Mouse (Mus musculus) liver, embryonic 11.5 days (tissue): ENCODE results near the gene Tef. TPM values are rescaled to one million over a fixed set of nuclear protein-coding genes. Genes with fewer than 3 reads are reported as not detected.

ENCODE experiments used
- ATAC-seq: fragments of 200-750 bp; cut with Nextera tagmentation; replicated peaks from 2 replicates; pipeline ENCODE4 v1.8.0; 2017; ENCODE audit warnings: moderate number of reproducible peaks, mild to moderate bottlenecking, moderate TSS enrichment, moderate library complexity; ENCODE audit not compliant: low FRiP score
- DNase-seq: peaks from one replicate; pipeline ENCODE4 v3.0.0-alpha.2; 2017; ENCODE audit warnings: low spot score
- H3K27ac ChIP-seq: fragments of 300-500 bp; sonication (generic); 2 replicates; pipeline ENCODE4 v1.5.1; 2014; ENCODE audit warnings: mild to moderate bottlenecking, low read depth, low read length, control low read depth
- H3K27me3 ChIP-seq: fragments of 300-500 bp; sonication (generic); replicated peaks from 2 replicates; pipeline ENCODE4 v1.6.1; 2014; ENCODE audit warnings: low read length, mixed read lengths; ENCODE audit not compliant: control insufficient read depth, insufficient read depth
- H3K36me3 ChIP-seq: fragments of 300-500 bp; sonication (generic); 2 replicates; pipeline ENCODE4 v1.6.1; 2014; ENCODE audit warnings: mild to moderate bottlenecking, low read length, moderate library complexity, mixed read lengths; ENCODE audit not compliant: control insufficient read depth, insufficient read depth
- H3K4me1 ChIP-seq: fragments of 300-500 bp; sonication (generic); replicated peaks from 2 replicates; pipeline ENCODE4 v1.6.1; 2014; ENCODE audit warnings: low read length, mixed read lengths; ENCODE audit not compliant: control insufficient read depth, insufficient read depth
- H3K4me2 ChIP-seq: fragments of 300-500 bp; sonication (generic); 2 replicates; pipeline ENCODE4 v1.6.1; 2014; ENCODE audit warnings: mild to moderate bottlenecking, control low read depth, moderate library complexity
- H3K4me3 ChIP-seq: fragments of 300-500 bp; sonication (generic); 2 replicates; pipeline ENCODE4 v1.5.1; 2014; ENCODE audit warnings: low read depth, low read length, control low read depth
- H3K9ac ChIP-seq: fragments of 300-500 bp; sonication (generic); 2 replicates; pipeline ENCODE4 v1.6.1; 2014; ENCODE audit warnings: low read depth, low read length, control low read depth
- H3K9me3 ChIP-seq: fragments of 300-500 bp; sonication (generic); 2 replicates; pipeline ENCODE4 v1.6.1; 2016; ENCODE audit warnings: low read length, inconsistent platforms, mixed read lengths; ENCODE audit not compliant: control insufficient read depth
- WGBS: fragments of 180-500 bp; shearing (Covaris S2); extraction: QIAGEN DNeasy Blood & Tissue Kit; methylation state at CpG from one replicate; pipeline ENCODE4 v1.1.7; 2014; 5-methylcytosine and 5-hydroxymethylcytosine counted together
- polyA plus RNA-seq: library from polyadenylated mRNA; unstranded; fragments of >200 nt; fragmentation: Nextera tagmentation; extraction: Ambion mirVana; gene quantifications from 2 replicates; pipeline ENCODE4 v1.2.1, GENCODE M21; 2014

The Tef gene
- polyA plus RNA-seq, 1 experiment from 2014 or later: 12.6 TPM

DNA sequence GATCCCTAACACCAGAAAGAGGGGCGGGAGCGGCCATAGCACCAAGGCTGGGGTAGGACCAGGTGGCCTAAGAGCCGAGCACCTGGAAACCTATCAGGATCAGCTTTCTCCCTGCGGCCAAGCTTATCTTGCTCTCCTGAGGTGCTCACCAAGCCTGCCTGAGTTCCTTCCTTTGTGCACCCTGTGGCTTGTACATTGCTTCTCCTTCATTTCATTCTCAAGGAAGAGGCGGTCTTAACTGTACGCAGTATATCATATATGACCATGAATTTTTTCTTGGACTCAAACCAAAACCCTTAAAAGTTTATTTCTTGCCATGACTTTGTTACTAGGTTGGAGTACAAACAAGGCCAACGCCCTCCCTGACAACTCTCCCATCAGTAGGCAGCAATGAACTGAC is 62.0 kb downstream of the Tef start:
- no peak for DNase-seq
- H3K36me3 ChIP-seq: peaks cover 31% of the 10 kb centered on the region
- H3K9ac ChIP-seq: no peak overlapping the region
- WGBS: 85% methylated on average over 7 of the region's 7 CpGs
- H3K4me2 ChIP-seq: no peak overlapping the region
- H3K4me1 ChIP-seq: peaks cover 3% of the 10 kb centered on the region; the same call in 1 of the 2 replicates
- H3K27me3 ChIP-seq: no peaks in the 10 kb centered on the region
- ATAC-seq: no peak
- H3K9me3 ChIP-seq: no peaks in the 10 kb centered on the region
- H3K4me3 ChIP-seq: no peak overlapping the region
- H3K27ac ChIP-seq: no peak overlapping the region

DNA sequence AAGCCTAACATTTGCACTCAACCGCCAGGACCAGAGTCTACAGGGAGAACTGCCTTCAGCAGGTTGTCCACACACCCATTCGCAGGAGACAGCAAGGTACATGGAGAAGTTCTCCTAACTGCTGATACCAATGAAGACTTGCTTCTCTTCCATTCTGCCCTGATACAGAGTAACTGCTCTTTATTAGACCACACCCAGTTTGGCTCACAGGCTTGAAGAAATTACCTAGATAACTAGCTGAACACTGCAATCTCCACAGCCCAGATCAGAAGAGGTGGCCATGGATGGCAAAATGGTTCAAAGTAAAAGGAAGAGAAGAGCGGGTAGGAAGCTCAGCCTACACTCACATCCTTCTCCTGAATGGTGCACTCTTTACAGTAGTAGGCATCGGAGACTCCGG is 67.8 kb downstream of the Tef start:
- WGBS: 91% methylated on average over 5 of the region's 5 CpGs
- Histone ChIP-seq H3K36me3 (peaks cover 44% of the 10 kb centered on the region), H3K9ac (peak overlapping the region; percentile 32), H3K27ac (peak overlapping the region; percentile 79), H3K27me3 (no peaks in the 10 kb centered on the region), H3K4me2 (peak overlapping the region; percentile 77), H3K9me3 (no peaks in the 10 kb centered on the region), H3K4me3 (peak overlapping the region; percentile 94; the same call in 1 of the 2 replicates), H3K4me1 (peaks cover 13% of the 10 kb centered on the region)
- no peak for DNase-seq
- peak; percentile 57 for ATAC-seq

DNA sequence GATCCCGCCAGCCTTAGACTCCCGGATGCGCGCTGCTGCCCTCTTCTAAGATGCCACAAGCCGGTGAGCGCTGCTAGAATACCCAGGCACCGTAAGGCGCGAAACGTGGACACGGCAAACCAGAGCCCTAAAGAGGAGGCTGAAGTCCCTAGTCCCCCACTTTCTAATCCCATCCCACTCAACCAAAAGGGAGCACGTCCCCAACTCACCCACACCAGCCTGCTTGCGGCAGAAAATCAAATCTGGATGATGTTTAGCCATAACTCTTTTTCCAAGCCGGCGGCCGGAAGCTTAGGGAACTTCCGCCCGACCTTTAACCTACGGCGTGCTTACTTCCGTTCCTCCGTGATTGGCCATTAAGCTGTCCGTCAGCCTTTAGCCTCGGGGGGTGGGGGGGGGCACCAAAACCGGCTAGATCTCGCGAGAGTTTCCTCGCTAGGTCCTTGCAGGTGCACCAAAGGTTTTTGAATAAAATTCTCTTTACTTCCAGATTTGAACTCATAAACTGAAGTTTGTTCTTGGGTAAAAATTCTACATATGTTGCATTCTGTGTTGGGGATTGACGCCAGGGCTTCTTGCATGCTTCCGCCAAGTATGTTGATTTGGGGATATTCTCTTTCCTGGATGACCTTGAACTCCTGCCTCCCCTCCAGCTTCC is 69.5 kb downstream of the Tef start, which contains the start of gene Phf5a:
TSS of gene Phf5a (minus strand) at position 308 of the 658 bp plus-strand sequence.
- Histone ChIP-seq H3K4me1 (peaks cover 13% of the 10 kb centered on the region), H3K9me3 (no peaks in the 10 kb centered on the region), H3K27me3 (no peaks in the 10 kb centered on the region), H3K36me3 (peaks cover 35% of the 10 kb centered on the region), H3K27ac (peak within 1 kb of the TSS; percentile 97), H3K4me2 (peak within 1 kb of the TSS; percentile 85), H3K4me3 (peak within 1 kb of the TSS; percentile 94), H3K9ac (peak within 1 kb of the TSS; percentile 89)
- WGBS: under 1% methylated on average over 30 of the region's 30 CpGs
- DNase-seq (peak; percentile 93), ATAC-seq (peak; percentile 87)

DNA sequence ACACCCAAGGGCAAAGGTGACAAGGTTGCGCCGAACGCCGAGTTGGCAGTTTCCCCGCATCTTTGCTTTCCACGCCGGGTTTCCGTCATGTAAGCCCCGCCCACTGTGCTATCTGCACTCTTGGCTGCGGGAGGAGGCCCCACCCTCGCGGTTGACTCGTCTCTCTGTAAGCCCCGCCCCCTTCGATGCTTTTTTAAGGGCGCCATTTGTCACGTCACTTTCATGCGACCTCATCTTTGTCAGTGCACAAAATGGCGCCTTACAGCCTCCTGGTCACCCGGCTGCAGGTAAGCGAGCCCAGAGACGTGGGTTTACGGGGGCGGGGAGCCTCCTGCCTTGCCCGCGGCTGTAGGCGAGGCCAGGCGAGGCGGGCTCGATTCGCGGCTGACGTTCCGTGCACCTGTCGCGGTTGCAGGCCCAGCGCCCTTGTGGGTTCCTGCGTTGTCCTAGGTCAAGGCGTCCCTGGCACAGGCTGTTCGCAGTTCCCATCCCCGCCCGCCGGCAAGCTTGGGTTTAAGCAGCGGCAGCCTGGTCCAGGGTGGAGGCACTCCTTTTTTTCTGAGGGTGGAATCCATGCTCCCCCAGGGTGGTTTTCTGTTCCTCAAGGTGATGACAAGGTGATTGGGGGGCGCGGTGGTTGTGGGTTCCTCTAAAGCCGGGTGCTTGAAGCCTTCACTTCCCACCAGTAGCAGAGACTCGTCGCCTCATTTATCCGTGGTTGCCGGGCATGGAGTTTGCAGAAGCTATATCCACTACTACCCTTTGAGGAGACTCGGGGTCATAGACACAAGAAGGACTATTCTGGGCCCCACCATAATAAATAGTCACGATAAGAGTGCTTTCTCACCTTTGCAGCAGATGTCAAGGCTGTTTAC is 70.3 kb downstream of the Tef start, which contains the start of gene Aco2:
TSS of gene Aco2 (plus strand) at position 48 of the 875 bp plus-strand sequence.
- no peaks in the 10 kb centered on the region for H3K27me3 ChIP-seq
- H3K4me1 ChIP-seq: peaks cover 13% of the 10 kb centered on the region
- peak within 1 kb of the TSS; percentile 89 for H3K9ac ChIP-seq
- H3K9me3 ChIP-seq: no peaks in the 10 kb centered on the region
- peak; percentile 85 for ATAC-seq
- H3K27ac ChIP-seq: peak within 1 kb of the TSS; percentile 97
- H3K4me2 ChIP-seq: peak within 1 kb of the TSS; percentile 85
- H3K4me3 ChIP-seq: peak within 1 kb of the TSS; percentile 94
- DNase-seq: peak; percentile 98
- WGBS: 1% methylated on average over 53 of the region's 53 CpGs
- peaks cover 28% of the 10 kb centered on the region for H3K36me3 ChIP-seq

Other genes starting within 250 kb of the Tef start
- 18.1 and 22.9 TPM in 2 replicates for gene Ep300, start 217.1 kb upstream of the Tef start, polyA plus RNA-seq
- 39.0 and 43.1 TPM in 2 replicates for gene L3mbtl2, start 138.5 kb upstream of the Tef start, polyA plus RNA-seq
- 0.87 and 1.5 TPM in 2 replicates for gene Chadl, start 105.1 kb upstream of the Tef start, polyA plus RNA-seq
- gene Zc3h7b, start 57.4 kb upstream of the Tef start, polyA plus RNA-seq: 23.4 and 24.2 TPM in 2 replicates
- 134 and 139 TPM in 2 replicates for gene Rangap1, start 56.9 kb upstream of the Tef start, polyA plus RNA-seq
- gene Tob2, start 56.4 kb downstream of the Tef start, polyA plus RNA-seq: 18.3 and 19.3 TPM in 2 replicates
- 224 and 237 TPM in 2 replicates for gene Phf5a, start 69.5 kb downstream of the Tef start, polyA plus RNA-seq
- 177 and 185 TPM in 2 replicates for gene Aco2, start 69.9 kb downstream of the Tef start, polyA plus RNA-seq
- 131 and 134 TPM in 2 replicates for gene Polr3h, start 123.8 kb downstream of the Tef start, polyA plus RNA-seq
- gene Csdc2, start 134.3 kb downstream of the Tef start, polyA plus RNA-seq: 3.7 and 3.9 TPM in 2 replicates
- 34.6 and 40.6 TPM in 2 replicates for gene Pmm1, start 158.5 kb downstream of the Tef start, polyA plus RNA-seq
- not detected in 2 replicates for gene 1700029P11Rik, start 178.1 kb downstream of the Tef start, polyA plus RNA-seq
- gene Xrcc6, start 185.4 kb downstream of the Tef start, polyA plus RNA-seq: 133 and 151 TPM in 2 replicates
- 27.4 and 30.3 TPM in 2 replicates for gene Desi1, start 231.4 kb downstream of the Tef start, polyA plus RNA-seq
- 393 and 418 TPM in 2 replicates for gene Snu13, start 245.2 kb downstream of the Tef start, polyA plus RNA-seq